Mouse (Mus musculus) liver, embryonic 14.5 days (tissue): ENCODE measurements around the gene Unc5a. TPM values are rescaled to one million over a fixed set of nuclear protein-coding genes. Genes with fewer than 3 reads are reported as not detected.
A peak's percentile ranks its signal among the peaks of the same experiment; 100 is the strongest.

ENCODE experiments used
- ATAC-seq: fragments of 200-750 bp; cut with Nextera tagmentation; 2 replicates; pipeline ENCODE4 v1.8.0; 2017; ENCODE audit warnings: moderate number of reproducible peaks, mild to moderate bottlenecking, moderate library complexity; ENCODE audit not compliant: insufficient read depth
- DNase-seq, 3 experiments: peaks; one replicate each; pipeline ENCODE4 v3.0.0-alpha.2; 2012 to 2013; ENCODE audit warnings: low read depth in 3 of 3, low spot score in 3 of 3
- H3K27ac ChIP-seq: fragments of 300-500 bp; sonication (generic); 2 replicates; pipeline ENCODE4 v1.5.1; 2014; ENCODE audit warnings: moderate library complexity, mild to moderate bottlenecking, control low read depth, inconsistent platforms
- H3K27me3 ChIP-seq: fragments of 300-500 bp; sonication (generic); 2 replicates; pipeline ENCODE4 v1.6.1; 2014; ENCODE audit warnings: mild to moderate bottlenecking, low read length, moderate library complexity; ENCODE audit not compliant: control insufficient read depth, insufficient read depth
- H3K36me3 ChIP-seq: fragments of 300-500 bp; sonication (generic); replicated peaks from 2 replicates; pipeline ENCODE4 v1.6.1; 2014; ENCODE audit warnings: low read depth; ENCODE audit not compliant: control insufficient read depth, insufficient read depth
- H3K4me1 ChIP-seq, 2 experiments: fragments of 200-500 bp in 1 of 2; fragments of 300-500 bp in 1 of 2; sonication (generic) in 1 of 2; replicated peaks; 2 replicates each; pipeline ENCODE4 v1.6.1; 2012 to 2014; ENCODE audit warnings: antibody characterized with exemption in 1 of 2, inconsistent platforms in 1 of 2, low read length in 1 of 2; ENCODE audit not compliant: control insufficient read depth in 2 of 2, insufficient read depth in 2 of 2
- H3K4me2 ChIP-seq: fragments of 300-500 bp; sonication (generic); 2 replicates; pipeline ENCODE4 v1.6.1; 2014; ENCODE audit warnings: low read depth, mild to moderate bottlenecking, control low read depth, moderate library complexity
- H3K4me3 ChIP-seq, 2 experiments: fragments of 200-500 bp in 1 of 2; fragments of 300-500 bp in 1 of 2; sonication (generic) in 1 of 2; 2 replicates each; pipeline ENCODE4 v1.5.1; 2012 to 2014; ENCODE audit warnings: low read depth in 2 of 2, low read length in 2 of 2, mild to moderate bottlenecking in 2 of 2, control low read depth in 1 of 2, inconsistent platforms in 1 of 2, moderate library complexity in 1 of 2; ENCODE audit not compliant: insufficient read depth in 1 of 2
- H3K9ac ChIP-seq: fragments of 300-500 bp; sonication (generic); replicated peaks from 2 replicates; pipeline ENCODE4 v1.6.1; 2014; ENCODE audit warnings: mild to moderate bottlenecking, control low read depth, moderate library complexity
- H3K9me3 ChIP-seq: fragments of 300-500 bp; sonication (generic); 2 replicates; pipeline ENCODE4 v1.6.1; 2016; ENCODE audit warnings: low read length, mixed read lengths; ENCODE audit not compliant: control insufficient read depth
- CTCF ChIP-seq: IDR thresholded peaks from 2 replicates; pipeline ENCODE4 v1.5.1; 2016; ENCODE audit warnings: antibody characterized with exemption, low read depth, control low read depth
- EP300 ChIP-seq: IDR thresholded peaks from 2 replicates; pipeline ENCODE4 v1.6.1; 2016; ENCODE audit warnings: antibody characterized with exemption, low read depth
- WGBS: fragments of 180-500 bp; shearing (Covaris S2); extraction: QIAGEN DNeasy Blood & Tissue Kit; methylation state at CpG from one replicate; pipeline ENCODE4 v1.1.7; 2014; ENCODE audit not compliant: insufficient replicate concordance; 5-methylcytosine and 5-hydroxymethylcytosine counted together
- polyA plus RNA-seq, 2 experiments: library from polyadenylated mRNA; depleted of rRNA in 1 of 2; stranded (reverse) in 1 of 2; unstranded in 1 of 2; fragments of >200 nt; fragmentation: Nextera tagmentation in 1 of 2; extraction: Ambion mirVana in 1 of 2; gene quantifications; 2 replicates each; pipeline versions ENCODE4 v1.2.1 to v1.2.3; 2012 to 2014

Unc5a gene
- polyA plus RNA-seq, 2 experiments = 0.37 to 0.43 TPM

- 42% methylated on average over 3 of the region's 3 CpGs for WGBS
- ATAC-seq (no peak), DNase-seq (no peak)
- H3K4me2 ChIP-seq = no peak overlapping the region
- no peak overlapping the region for H3K4me3 ChIP-seq
- H3K9ac ChIP-seq = no peak overlapping the region
- no peak overlapping the region for H3K27ac ChIP-seq
- H3K4me1 ChIP-seq = no peaks in the 10 kb centered on the region
- H3K27me3 ChIP-seq = no peaks in the 10 kb centered on the region
- no peaks in the 10 kb centered on the region for H3K36me3 ChIP-seq
- TF ChIP-seq EP300 = no peak
- TF ChIP-seq CTCF = peak; percentile 20; the same call in 1 of the 2 replicates
- no peaks in the 10 kb centered on the region for H3K9me3 ChIP-seq
Observed at GRCm38 (mm10) chr13:55019181-55019580, 70.0 kb downstream of the Unc5a start.

GRCm38 (mm10) chr13:55020051-55020450, 70.8 kb downstream of the Unc5a start:
- H3K4me1 ChIP-seq = no peaks in the 10 kb centered on the region
- no peaks in the 10 kb centered on the region for H3K36me3 ChIP-seq
- H3K4me3 ChIP-seq = peak overlapping the region in 1 of 2 experiments; percentile 10; a peak in 1 of 4 replicates
- 71% methylated on average over 4 of the region's 4 CpGs for WGBS
- no peak overlapping the region for H3K27ac ChIP-seq
- DNase-seq (no peak), ATAC-seq (no peak)
- no peaks in the 10 kb centered on the region for H3K27me3 ChIP-seq
- H3K9me3 ChIP-seq = no peaks in the 10 kb centered on the region
- H3K9ac ChIP-seq = no peak overlapping the region
- H3K4me2 ChIP-seq = no peak overlapping the region
- no peak for TF ChIP-seq CTCF
- no peak for TF ChIP-seq EP300

DNA sequence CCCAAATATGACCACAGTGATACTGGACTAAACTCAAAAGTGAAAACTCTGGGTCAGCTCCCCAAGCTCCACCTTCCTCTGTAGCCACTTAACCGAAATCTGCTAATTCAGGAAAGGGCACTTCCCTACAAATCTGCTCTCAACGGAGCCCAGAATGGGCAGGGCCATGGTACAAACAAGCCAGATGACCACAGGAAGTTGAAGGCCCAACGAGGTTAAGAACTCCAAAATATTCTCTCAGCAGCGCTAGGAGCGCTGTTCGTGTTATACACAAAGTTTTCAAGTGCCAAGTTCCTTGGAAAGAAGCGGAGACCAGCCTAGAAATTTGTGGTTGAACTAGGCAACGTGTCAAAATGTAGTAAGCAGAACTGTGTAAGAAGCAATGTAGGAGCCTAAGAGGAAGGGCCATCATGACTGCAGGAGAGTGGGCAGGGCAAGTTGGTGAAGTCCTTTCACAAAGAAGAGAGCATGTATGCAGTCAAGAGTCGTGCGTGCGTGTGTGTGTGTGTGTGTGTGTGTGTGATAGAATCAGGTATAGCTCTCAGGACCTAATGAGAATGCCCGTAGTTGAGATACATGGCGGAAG, 72.1 kb downstream of the Unc5a start, which contains the start of gene Hk3:
Gene Hk3, minus strand, starts transcription at position 192 of the 586 bp plus-strand sequence.
- Histone ChIP-seq H3K4me1 (no peaks in the 10 kb centered on the region), H3K27me3 (no peaks in the 10 kb centered on the region), H3K9ac (no peak within 1 kb of the TSS), H3K9me3 (no peaks in the 10 kb centered on the region), H3K4me3 (no peak within 1 kb of the TSS), H3K4me2 (no peak within 1 kb of the TSS), H3K36me3 (no peaks in the 10 kb centered on the region), H3K27ac (no peak within 1 kb of the TSS)
- ATAC-seq (no peak), DNase-seq (no peak)
- TF ChIP-seq CTCF = no peak
- no peak for TF ChIP-seq EP300
- 53% methylated on average over 13 of the region's 13 CpGs for WGBS

DNA sequence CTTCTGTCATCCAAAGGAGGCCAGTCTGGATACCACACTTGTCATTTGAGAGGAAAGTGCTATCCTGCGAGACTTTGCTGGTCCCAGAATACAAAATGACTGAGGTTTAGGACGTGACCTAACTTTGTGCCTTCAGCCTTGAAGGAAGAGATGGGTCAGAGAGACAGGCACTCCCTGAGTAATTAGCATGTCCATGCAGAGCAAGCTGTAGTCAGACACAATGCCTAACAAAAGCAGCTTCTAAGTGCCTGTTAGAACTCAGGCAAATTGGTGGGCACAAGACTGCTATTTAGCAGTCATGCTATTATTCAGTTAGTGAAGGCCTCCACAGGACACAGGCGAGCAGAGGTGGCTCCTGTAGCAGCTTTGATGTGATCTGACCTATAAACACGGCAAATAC, 73.0 kb downstream of the Unc5a start:
- no peak for DNase-seq
- no peaks in the 10 kb centered on the region for H3K9me3 ChIP-seq
- no peak for TF ChIP-seq CTCF
- TF ChIP-seq EP300 = no peak
- no peak overlapping the region for H3K27ac ChIP-seq
- H3K9ac ChIP-seq = no peak overlapping the region
- H3K4me1 ChIP-seq = no peaks in the 10 kb centered on the region
- H3K4me3 ChIP-seq = no peak overlapping the region
- no peaks in the 10 kb centered on the region for H3K27me3 ChIP-seq
- ATAC-seq = no peak
- WGBS = 60% methylated on average over 4 of the region's 4 CpGs
- H3K36me3 ChIP-seq = no peaks in the 10 kb centered on the region
- H3K4me2 ChIP-seq = no peak overlapping the region

GRCm38 (mm10) chr13:55022715-55023114, 73.5 kb downstream of the Unc5a start:
- Histone ChIP-seq H3K27ac (no peak overlapping the region), H3K4me1 (no peaks in the 10 kb centered on the region), H3K4me3 (no peak overlapping the region), H3K27me3 (no peaks in the 10 kb centered on the region), H3K4me2 (no peak overlapping the region), H3K9me3 (no peaks in the 10 kb centered on the region), H3K9ac (no peak overlapping the region), H3K36me3 (peaks cover 1% of the 10 kb centered on the region; the same call in 1 of the 2 replicates)
- no peak for TF ChIP-seq EP300
- TF ChIP-seq CTCF = no peak
- DNase-seq = no peak
- ATAC-seq = no peak
- 60% methylated on average over 9 of the region's 9 CpGs for WGBS
